Mouse (Mus musculus) frontal cortex, adult (tissue): Measurements from ENCODE around the gene Frrs1.

Source experiments
- ATAC-seq: cut with Nextera tagmentation; 2 replicates; pipeline ENCODE4 v1.9.2; 2017; ENCODE audit warnings: mild to moderate bottlenecking, moderate library complexity, mixed read lengths; ENCODE audit not compliant: low TSS enrichment

The Frrs1 gene

GRCm38 (mm10) chr3:116848099-116848498 is 11.2 kb upstream of the Frrs1 start:
- ATAC-seq, result peak; percentile 59; the same call in 1 of the 2 replicates

GRCm38 (mm10) chr3:116848936-116849335 is 10.3 kb upstream of the Frrs1 start:
- ATAC-seq, result no peak

DNA sequence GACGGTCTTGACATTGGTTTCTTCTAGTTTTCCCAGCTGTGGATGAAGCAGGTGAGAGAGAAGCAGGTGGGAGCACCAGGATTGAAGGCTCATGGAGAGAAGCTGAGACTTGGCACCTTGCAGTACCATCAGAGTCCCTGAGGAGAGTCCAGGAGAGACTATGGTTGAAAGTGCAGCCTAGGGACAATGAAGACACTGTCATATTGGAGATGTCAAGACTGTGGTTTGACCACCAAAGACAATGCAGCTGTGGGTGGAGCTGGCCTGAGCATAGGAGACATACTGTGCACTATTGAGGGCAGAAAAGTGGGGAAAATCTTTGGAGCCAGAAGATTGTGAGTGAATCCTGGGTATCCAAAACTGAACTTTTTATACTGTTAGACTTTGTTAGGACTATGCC is 8.9 kb upstream of the Frrs1 start:
- ATAC-seq, result no peak

DNA sequence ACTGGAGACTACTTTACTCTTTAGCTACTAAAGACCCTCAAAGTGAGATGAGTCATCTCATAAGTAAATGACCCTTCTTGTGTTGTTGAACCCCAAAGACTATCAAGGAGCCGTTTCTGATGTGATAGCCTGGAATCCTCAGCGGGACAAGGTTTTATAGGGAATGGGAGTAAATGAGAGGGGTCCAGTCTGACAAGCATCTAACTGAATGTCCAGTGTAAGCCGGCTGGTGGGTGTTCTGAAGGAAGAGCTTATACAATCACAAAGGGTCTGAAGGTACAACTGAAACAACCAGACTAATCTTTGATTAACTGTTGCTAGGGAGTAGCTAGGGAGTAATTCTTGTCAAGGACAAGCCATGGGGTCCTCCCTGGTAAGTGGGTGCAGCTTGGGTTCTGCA is 6.8 kb upstream of the Frrs1 start:
- ATAC-seq, result no peak

DNA sequence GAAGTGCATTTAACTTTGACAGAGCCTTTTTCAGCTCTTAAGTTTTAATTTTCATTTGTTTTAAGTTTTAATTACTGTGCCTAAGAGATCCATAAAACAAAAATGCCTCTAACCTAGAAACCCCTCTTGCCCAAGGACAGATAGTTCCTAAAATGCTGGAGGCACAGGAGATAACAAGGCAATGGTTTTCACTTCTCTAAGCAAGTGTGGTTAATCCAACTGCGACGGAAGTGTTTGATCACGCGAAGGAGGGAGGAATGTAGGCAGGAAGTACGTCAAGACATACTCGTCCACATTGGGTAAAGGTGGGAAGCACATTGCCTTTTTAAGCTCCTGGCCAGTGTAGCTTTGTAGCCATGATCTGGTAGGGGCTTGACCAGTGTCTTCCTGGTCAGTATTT is 1.7 kb upstream of the Frrs1 start:
- ATAC-seq, result no peak

GRCm38 (mm10) chr3:116859752-116860151 is 488 bp downstream of the Frrs1 start:
- no peak for ATAC-seq

DNA sequence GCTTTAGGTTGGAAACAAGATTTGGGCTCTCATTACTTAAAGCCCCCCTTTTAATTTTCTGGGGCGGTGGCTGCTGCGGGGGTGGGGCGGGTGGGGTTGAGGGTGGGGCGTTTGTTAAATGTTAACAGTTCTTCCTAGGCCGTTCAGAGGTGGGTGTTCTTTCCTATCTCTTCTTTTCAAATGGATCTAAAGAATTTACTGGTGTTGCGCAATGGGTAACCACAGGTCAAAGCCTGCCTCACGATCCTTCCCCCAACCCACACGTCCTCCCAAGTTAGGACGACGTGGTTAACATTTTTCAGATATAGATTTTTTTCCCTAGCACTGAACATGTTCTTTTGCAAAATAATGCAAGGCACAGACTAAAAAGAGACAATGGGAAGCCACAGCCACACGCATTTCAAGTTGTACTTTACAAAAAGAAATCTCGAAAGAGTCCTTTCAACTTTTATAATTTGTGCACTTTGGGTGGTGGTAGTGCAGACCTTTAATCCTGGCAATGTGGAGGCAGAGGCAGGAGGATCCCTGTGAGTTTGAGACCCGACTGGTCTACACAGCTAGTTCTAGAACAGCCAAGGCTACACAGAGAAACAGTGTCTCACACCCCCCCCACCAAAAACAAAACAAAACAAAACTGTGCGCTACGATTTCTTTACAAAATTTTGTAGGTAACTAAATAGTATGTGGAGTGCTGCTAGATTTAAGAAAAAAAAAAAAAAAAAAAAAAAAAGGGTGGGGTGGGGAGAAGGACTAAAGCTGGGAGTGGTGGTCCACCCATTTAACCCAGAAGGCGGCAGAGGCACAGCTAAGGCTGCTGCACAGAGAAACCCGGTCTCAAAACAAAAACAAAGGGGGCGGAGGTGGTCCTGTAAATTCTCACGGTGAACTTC is 1.3 kb downstream of the Frrs1 start:
- ATAC-seq, result no peak

- ATAC-seq, result peak; percentile 51
These were observed 1.9 kb downstream of the Frrs1 start for GRCm38 (mm10) chr3:116861223-116861539.

DNA sequence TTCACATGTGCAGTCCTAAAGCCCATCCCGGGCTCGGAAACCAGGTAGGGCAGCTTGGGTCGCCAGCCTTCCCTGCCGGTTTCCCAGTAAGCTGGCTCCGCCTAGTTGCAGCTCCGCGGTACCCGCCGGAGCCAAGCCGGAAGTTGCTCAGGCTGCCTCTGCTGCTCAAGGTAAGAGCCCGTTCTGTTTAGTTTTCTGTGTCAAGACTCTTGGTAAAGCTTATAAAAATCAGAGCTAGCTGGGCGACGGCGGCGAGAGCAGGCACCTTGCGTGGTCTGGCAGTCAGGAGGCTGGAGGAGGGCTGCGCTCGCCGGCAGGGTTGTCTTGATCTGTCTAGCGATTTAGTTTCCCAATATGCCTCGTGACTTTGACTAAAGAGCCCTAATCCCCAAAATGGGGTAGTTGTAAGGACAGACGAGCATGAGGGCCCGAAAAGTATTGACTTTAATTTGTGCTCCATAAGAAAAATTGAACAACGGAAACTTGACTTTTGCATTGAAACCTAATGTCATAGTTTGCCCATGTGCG is 2.3 kb downstream of the Frrs1 start:
- peak; percentile 94 for ATAC-seq

GRCm38 (mm10) chr3:116862621-116863020 is 3.4 kb downstream of the Frrs1 start:
- ATAC-seq, result no peak

- ATAC-seq, result no peak
These were observed 5.2 kb downstream of the Frrs1 start for GRCm38 (mm10) chr3:116864421-116864820.

DNA sequence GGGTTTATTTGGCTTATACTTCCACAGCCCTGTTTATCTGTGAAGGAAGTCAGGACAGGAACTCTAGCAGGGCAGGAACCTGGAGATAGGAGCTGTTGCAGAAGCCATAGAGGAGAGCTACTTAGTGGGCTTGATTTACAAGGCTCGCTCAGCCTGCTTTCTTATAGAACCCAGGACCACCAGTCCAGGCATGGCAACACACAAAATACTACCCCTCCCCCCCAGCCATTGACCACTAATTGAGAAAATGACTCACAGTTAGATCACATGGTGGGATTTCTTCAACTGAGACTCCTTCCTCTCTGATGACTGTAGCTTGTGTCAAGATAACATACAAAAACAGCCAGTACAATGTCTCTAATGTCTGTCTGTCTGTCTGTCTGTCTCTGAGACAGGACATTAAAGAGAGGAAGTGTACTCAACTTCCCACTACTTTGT is 6.0 kb downstream of the Frrs1 start:
- no peak for ATAC-seq

- no peak for ATAC-seq
These were observed 11.1 kb downstream of the Frrs1 start for GRCm38 (mm10) chr3:116870372-116870771.

DNA sequence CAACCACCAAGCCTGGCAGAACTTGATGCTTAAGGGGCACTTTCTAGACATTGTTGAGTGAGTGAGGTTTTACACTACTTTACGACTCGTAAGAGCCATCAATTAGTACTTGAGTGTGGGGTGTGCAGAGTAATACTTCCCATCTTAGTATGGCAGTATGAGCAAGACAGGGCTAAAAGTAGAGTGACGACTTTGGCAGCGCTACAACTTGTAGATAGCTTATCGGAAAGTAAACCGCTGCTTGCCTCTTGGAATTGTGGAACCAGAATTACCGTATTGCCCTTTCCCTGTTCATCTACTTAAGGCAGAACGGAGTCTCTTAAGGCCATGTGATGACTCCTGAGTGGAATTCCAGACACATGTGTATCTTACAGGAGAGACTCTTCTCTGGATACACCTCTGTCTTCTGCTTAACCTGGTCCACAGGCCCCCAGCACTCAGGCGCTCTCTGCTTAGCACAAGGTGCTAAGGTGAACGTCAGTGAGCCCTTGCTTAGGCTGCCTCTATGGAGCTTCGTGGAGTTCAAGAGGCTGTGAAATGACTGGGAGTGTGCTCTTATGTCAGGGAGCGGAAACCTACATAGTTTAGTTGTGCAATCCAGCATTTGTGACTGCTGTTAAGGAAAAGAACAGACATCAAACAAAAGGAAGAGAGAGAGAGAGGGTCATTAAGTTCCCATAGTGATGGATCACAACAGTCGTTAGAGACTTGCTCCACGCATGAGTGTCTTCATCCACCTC is 23.1 kb downstream of the Frrs1 start:
- ATAC-seq, result no peak

DNA sequence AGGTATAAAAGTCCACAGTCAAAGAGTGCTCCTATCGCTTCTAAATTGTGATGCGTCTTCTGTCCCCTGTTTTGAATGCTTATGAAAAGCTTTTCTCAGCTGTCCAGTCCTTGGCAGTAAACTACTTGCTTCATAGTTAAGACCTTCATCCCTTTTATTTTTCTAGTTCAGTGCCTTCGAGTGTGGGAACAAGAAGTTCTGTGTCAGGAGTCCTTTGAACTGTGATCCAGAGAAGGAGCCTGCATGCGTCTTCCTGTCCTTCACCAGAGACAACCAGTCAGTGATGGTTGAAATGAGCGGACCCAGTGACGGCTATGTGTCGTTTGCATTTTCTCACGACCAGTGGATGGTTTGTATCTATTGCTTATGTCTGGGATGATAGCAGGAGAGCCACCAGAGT is 25.7 kb downstream of the Frrs1 start:
- no peak for ATAC-seq

DNA sequence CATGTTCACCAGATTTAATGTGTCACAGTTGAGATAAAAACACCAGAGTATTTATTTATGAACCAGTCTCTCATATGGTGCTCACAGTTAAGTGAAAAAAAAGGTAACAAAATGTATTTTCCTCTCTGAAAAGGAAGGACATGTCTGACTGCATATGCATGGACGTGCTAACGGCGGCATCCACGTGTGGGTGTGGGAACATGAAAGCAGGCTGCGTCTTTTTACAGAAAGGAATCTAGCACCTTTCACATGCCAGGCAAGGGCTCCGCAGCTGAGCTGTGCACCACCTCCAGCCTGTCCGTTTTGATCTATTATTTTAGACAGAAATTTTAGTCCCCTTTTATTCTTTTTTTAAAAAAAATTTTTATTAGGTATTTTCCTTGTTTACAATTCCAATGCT is 30.1 kb downstream of the Frrs1 start:
- ATAC-seq, result peak; percentile 83

GRCm38 (mm10) chr3:116890576-116890975 is 31.3 kb downstream of the Frrs1 start:
- no peak for ATAC-seq

DNA sequence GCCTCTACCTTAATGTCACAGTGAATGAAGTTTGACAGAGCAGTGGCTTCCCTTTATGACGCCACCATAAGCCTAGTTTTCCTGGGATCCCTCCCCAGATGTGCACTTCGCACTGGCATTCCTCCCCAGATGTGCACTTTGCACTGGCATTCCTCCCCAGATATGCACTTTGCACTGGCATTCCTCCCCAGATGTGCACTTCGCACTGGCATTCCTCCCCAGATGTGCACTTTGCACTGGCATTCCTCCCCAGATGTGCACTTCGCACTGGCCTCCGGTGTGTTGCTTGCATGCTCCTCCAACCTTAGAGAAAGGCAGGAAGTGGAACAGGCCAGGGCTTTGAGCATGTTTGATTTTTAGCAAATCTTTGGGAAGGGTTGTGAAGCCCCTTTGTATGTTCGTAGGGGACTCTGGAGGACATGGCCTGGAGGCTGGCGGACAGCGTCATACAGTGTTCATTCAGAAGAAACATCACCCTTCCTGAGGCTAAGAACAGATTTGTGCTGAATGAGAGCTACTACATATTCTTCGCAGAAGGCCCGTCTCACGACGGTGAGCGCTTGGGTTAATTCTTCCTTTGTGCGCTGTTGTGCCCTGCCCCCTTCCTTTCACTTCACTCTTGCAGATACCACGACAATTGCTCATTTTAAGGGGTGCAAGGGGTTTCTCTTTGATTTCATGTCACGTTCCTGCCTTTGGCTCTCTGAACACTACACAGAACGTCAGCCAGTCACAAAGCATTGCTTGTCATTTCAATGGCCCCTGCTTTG is 32.4 kb downstream of the Frrs1 start:
- ATAC-seq, result no peak

DNA sequence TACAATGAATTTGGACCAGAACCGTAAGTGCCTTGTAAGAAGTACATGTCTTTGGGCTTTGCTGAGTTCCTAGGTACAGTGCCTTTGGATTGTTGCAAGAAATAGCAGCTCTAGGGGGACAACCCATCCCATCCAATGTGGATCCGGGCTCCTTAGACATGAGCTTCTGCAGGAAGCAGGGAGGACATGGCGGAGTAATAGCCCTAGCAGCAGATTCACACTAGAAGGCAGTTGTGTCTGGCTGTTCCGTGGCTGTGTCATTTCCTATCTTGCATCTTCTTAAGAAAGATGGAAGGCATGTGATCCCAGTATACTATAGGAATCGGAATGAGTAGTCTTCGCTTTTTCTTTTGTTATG is 32.9 kb downstream of the Frrs1 start:
- ATAC-seq, result no peak

DNA sequence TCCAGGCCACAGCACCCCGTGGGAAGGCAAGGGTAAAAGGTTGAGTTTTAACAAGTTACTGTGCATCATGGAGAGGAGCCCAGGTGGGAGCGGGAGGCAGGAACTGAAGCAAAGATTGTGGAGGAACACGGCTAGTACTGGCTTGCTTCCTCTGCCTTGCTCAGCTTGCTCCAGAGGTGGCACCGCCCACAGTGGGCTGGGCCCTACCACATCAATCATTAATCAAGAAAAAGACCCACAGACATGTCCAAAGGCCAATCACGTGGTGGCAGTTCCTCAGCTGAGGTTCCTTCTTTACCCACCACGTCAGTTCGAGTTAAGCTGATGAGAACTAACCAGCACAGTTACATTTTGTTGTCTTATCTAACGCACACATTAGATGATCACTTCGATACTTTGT is 33.6 kb downstream of the Frrs1 start:
- ATAC-seq, result no peak

DNA sequence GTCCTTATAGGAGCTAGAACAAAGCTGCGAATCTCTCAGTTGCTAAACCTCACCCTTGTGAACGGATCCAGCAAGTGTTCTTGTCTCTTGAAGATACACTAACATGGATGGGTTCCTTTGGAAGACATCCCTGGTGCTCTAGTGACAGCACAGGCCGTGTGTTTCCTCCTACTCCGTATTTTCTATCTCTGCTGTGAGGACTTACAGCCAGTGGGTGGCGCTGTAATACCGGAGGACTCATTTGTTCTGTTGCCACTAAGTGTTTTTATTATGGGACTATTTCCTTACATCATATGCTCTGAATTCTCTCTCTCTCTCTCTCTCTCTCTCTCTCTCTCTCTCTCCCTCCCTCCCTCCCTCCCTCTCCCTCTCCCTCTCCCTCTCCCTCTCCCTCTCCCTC is 44.9 kb downstream of the Frrs1 start:
- ATAC-seq, result peak; percentile 81

GRCm38 (mm10) chr3:116905898-116906297 is 46.6 kb downstream of the Frrs1 start:
- ATAC-seq, result peak; percentile 92
